Mouse (Mus musculus) MN1 (cell line): ENCODE data around the gene Psmb11.
"Not testable (repeated sequence)": the region's sequence is repeated elsewhere in the genome, so short reads cannot be mapped to it uniquely, and the experiment has no call there.

ENCODE experiments used
- DNase-seq: peaks from one replicate; pipeline ENCODE4 v3.0.0-alpha.2; 2016; ENCODE audit warnings: low spot score

Gene Psmb11

DNA sequence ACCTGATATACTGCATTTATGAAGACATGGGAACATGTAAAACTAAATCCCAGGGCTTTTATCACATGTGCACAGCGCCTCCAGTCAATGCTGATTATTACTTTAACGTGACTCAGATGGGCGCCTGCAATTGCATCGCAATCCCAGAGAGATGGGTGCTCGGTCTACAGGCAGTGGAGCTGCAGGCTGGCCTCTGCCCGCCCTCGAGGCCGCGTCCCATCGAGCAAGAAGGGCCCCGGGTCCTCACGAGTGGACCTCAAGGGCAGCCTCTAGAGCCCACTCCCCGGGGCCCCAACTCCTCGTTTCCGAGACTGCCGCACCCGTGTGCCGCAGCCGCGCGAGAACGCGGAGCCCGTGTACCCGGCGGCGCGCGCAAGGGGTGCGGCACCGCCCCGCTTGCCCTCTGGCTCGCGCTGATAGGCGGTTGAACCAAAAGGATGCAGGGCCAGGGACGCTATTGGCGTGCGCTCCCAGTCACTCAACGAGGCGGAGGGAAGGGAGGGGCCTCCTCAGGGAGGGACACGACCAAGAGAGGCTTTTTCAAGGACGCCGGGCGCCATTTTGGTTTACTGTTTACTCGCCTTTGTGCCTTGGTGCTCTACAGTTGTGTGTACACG, 18.1 kb upstream of the Psmb11 start:
- DNase-seq, result peak; percentile 97

DNA sequence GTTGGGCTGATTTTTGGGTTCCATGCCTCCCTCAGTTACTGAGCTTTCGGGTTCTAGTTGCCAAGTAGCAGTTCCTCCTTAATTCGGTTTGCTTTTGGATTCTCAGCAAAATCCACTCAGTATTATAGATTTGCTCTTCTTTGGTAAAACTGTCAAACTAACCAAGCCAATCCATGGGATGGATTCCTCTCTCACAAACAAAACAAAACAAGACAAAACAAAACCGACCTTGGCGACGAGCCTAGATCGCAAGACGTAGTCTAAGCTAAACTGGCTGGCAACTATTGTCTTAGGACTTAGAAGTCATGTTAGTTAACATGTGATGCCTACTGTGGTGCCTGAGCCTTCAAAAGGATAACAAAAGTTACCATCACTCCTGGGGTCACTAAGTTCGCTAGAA, 17.5 kb upstream of the Psmb11 start:
- DNase-seq, result no peak

DNA sequence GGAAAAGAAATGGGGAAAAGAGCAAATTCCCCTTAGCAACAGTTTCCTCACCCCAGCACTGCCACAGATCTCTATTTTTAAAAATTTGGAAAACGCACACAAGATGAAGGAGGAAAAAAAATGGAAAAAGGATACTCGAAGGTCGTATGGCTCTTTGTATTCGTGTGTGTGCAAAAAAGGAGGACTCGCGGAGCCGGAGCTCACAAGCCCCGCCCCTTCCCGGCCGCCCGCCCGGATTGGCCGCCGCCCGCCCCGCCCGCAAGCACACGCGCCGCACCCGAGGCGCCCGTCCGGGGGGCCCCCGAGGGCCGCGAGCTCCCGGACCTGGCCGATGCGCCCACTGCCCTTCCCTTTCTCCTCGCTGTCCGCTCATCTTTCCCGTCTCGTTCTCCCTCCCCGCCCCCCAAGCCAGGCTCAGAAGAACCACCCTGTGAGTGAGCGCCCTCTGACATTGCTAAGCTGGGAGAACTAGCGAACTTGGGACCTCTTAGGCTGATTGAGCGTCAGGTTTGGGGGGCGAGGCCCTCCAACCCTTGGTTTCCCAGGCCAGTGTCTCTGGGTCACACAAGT, 15.4 kb upstream of the Psmb11 start, which contains the start of gene 4931414P19Rik:
Gene 4931414P19Rik, minus strand, starts transcription at position 242 of the 570 bp plus-strand sequence.
- DNase-seq, result peak; percentile 69

DNA sequence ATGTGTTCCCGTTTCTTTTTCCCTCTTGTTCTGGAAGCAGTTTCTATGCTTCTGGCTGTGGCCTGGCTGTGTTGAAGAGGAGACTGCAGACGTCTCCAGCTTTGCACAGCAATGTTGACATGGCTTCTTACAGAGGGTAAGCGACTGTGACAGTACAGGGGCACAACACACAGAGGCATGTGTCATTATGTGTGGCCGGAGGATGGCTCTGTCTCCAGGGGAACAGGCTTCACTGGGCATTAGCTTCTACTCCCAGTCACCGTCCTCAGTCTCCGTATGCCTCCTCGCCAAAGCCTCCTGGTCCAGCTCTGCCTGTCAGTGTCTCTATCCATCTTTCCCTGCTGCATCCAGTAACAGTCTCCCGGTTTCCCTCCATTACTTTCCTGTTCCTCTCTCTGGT, 14.0 kb upstream of the Psmb11 start:
- DNase-seq, result no peak

DNA sequence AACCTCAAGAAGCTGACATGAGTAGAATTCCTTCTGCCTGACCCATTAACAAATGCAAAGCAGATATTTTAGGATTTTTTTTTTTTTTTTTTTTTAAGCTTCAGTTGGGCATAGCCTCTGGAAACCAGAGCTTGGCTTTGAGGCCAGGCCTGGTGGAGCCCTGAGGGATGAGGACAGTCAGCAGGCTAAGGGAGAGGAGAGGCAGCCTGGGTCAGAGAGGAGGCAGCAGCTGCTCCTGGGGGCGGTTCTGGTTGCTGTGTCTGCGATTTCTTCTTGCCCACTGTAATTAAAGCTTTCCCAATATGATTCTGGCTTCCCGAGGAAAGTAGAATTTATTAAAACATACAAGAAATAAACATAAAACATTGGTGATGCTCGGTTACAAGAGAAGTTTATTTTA, 12.0 kb upstream of the Psmb11 start:
- no peak for DNase-seq

DNA sequence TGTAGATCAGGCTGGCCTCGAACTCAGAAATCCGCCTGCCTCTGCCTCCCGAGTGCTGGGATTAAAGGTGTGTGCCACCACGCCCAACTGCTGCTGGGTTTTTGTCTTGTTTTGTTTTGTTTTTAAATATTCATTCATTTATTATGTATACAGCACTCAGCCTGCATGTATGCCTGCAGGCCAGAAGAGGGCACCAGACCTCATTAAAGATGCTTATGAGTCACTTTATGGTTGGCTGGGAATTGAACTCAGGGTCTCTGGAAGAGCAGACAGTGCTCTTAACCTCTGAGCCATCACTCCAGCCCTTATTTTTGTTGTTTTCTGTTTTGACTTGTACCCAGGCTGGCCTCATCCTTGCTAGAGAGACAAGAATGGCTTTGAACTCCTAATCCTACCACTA, 11.3 kb upstream of the Psmb11 start:
- peak; percentile 30 for DNase-seq

DNA sequence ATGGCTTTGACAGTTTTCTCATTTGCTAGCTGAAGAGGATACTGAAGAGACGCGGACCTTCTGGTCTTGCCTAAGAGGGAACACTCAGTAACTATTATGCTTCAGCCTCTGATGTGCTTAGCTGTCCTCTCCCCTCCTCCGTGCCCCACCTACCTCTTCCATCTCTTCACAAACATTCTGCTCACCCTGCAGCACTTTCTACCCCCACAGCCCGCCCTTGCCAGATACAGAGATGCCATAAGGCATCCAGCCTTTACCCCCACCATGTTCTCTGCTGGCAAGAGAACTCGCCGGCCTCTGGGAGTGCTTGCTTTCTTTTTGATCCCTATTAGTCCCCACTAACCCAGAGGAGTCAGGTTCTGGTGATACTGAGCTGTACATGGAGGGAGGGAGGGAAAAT, 10.6 kb upstream of the Psmb11 start:
- no peak for DNase-seq

DNA sequence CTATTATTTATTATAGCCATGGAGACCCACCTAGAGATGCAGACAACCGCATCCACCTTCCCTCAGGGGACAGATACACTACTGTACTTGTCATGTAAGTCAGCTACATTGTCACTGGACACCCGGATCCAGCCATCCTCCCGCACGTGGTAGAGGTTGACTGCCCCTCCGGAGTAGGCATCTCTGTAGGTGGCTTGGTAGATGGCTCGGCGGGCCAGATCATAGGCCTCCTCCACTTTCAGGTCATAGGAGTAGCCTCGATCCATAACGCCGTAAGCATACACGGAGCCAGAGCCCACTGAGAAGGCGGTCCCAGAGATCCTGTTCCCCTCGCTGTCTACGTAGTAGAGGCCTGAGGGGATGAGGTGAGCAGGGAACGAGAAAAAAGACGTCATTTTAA, 7.1 kb upstream of the Psmb11 start:
- DNase-seq, result not testable (repeated sequence)

DNA sequence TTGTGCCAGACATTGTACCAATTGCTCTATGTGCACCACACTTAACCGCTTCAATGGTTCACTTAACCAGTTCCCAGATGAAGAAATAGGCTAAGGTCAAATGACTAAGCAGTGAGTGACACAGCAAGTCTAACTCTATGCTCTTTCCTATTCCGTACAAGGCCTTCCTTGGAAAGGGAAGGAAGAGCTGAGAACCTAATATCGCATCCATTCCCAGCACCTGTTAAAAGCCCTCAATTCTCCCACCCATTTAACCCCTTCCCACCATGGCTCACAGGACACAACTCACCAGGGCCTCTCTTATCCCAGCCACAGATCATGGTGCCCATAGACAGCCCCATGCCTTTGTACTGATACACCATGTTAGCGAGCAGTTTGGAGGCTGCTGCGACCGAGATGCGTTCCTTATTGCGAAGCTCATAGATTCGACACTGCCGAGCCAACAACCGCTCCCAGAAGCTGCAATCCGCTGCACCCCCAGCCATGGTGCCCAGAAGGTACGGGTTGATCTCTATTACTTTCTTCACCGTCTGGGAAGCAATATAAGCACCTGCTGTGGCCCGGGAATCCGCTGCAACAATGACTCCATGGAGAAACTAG, 4.9 kb upstream of the Psmb11 start:
- no peak for DNase-seq

DNA sequence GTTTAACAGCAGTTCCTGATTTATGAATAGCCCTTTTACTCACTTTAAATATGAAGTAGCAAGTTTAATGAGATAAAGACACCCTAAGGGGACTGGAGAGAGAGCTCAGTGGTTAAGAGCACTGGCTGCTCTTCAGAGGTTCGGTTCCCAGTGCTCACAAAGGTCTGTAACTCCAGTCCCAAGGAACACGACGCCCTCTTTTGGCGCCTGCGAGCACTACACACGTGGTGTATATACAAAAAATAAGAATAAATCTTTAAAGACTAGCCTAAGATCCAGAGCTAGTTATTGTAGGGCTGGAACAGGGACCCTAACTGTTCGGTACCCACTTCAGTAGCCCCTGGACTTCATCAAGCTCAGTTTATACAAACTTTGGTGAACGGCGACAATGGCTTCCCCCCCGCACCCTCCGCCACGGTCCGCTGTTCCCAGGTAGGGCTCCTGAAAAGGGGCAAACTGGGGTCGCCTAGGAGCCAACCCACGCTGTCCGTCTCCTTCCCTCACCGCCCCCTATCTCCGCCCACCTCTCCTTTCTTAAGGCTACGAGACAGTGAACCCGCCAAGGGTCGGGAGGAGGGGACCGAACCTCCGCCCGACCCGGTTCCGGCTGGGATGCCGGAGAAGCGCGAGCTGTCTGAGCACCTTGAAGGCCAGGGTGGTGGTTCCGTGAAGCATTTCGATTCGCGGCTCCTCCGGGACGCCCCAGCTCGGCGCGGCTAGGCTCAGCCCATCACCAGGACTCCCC, 3.9 kb upstream of the Psmb11 start:
- DNase-seq, result peak; percentile 36

DNA sequence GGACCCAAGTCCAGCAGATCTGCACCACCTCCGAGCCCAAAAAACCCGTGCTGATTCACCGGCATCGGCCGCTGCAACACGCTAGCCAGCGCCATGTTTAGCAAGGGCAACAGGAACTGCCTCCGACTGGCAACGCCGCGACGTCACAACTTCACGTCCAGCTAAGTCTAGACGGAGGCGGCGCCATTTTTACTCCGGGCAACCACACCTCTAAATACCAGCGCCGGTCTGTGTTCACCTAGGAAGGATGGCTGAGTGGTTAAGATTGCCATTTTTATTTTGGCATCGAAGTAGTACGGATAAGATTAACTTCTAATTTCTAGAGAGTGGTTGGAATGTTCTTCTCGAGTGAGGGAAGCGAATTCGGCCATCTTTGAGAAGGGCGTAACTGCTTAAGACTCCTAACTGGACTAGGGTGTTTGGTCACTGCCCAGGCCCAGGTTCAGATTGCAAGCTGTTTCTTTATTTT, 3.3 kb upstream of the Psmb11 start, which contains the start of gene Psmb5:
Gene Psmb5, minus strand, starts transcription at position 126 of the 469 bp plus-strand sequence.
- DNase-seq, result peak; percentile 92

DNA sequence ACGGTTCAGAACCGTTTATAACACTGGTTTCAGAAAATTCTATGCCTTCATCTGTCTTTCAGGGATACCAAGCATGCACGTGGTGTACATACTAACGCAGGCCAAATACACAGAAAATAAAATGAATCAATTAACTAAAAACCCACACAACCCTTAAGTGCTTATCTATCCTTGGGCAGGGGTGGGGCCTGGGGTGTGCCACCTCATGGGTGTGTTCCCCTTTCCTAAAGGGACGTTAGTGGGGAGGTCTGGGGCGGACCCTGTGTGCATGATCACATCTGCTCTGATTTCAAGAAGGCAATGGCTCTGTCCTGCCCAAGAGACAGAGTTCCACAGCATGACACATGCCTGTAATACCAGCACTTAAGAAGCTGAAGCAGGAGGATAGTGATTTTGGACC, 2.1 kb downstream of the Psmb11 start:
- no peak for DNase-seq

DNA sequence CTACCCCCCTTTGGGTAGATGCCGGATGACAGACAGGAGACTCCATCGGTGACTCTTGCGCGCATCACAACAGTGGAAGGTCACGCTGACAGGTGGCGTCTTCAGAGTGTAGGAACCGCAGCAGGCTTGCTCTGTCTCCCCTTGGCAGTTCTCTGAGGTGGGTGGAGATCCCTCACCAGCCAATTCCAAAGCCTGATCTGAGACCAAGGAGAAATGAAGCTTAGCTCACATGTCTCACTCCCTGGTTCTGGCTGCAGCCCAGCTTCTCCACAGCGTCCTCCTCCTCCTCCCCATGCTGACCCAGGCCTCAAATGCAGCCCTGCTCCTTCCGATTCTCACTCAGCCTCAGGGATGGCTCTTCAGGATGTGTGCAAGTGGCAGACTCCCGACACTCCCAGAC, 3.7 kb downstream of the Psmb11 start:
- DNase-seq, result no peak

DNA sequence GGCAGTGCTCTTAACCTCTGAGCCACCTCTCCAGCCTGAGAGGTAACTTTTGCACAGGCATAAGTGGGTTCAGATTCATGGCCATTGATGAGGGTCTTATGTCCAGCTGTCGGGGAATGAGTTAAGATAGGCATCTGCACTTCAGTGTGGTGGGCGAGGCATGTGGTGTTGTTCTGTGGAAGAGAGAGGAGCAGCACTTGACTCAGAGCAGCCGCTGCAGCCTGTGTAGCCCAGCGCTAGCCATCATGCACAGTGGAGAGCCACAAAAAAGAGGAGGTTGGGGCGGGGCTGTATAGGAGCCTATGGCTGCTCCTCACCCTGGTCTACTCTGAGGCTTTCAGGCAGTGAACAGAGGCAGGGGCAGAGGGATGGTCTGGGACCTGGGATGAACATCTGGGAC, 6.9 kb downstream of the Psmb11 start:
- no peak for DNase-seq

DNA sequence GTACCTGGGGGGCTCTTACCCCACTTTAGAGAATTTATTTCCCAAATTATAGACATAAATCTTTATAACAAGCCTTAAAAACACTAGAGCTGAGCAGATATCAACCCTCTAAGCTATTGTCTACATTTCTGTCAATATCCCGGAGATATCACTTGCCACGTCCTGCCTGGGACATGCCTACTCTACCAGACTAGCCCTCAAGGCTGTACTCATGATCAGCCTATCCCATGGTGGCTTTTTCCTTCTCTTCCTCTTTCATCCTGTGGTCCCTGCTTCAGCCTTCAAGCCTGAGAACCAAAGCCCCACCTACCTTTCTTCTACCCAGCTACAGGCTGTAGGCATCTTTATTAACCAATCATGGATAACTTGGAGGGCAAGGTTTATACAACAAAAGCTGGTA, 8.6 kb downstream of the Psmb11 start:
- no peak for DNase-seq

DNA sequence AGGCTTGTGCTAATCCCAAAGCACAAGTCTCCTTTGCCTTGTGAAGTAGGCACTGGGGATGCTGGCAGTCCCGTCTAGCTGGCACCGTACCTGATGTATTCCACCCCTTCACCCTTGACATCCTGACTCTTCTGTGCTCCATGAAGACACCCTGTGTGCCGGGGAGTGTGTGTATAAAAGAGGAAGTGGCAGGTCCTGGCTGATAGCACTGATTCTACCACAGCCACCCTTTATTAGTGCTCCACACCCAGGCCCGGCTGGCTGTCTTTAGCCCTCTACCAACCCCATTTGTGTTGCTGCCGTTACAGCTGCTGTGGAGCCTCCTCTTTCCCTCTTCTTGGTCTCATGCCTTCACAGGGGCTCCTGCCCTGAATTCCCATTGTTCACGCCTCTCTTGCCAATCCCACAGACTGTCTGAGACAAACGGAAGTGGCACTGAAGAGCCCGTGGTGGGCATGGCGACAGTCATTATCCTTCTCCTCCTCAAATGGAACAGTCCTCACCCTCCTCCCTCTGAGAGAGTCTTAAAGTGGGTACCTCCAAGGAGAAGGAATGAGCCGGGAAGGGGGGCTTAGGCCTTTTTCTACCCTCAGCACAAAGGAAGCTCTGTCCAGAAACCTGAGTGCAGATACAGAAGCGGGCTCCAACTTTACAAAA, 9.5 kb downstream of the Psmb11 start:
- DNase-seq, result no peak

DNA sequence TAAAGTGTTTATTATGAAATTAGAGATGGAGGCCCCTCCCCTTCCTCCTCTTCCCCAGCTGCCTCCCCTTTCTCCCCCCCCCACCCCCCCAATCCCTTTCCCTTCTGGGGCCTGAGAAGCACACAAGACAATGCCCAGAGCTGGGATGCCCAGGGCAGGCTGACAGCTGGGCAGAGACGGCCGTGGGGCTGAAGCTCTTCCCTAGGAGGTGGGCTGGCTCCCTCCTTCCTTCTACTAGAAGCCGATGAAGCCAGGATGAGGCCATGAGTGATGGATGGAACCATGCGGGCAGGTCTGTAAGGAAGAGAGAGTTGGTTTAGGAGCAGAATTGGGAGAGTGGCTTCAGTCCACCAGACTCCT, 10.0 kb downstream of the Psmb11 start:
- no peak for DNase-seq

DNA sequence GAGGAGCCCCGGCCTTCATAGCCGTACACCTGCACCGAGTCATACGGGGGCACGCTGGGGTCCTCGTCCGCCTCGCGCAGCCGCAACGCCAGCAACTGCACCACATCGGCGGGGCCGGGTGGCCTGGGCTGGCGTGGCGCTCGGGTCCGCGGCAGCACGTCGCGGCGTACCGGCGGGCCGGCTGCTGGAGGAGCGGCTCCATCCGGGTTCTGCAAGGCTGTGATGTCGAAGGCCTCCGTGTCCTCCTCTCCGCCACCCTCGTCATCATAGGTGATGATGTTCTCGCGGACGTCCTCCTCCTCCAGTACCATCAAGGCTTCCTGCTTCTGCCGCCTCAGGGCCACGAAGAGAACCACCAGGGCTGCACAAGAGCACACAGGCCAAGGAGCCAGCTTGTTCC, 11.0 kb downstream of the Psmb11 start:
- no peak for DNase-seq

DNA sequence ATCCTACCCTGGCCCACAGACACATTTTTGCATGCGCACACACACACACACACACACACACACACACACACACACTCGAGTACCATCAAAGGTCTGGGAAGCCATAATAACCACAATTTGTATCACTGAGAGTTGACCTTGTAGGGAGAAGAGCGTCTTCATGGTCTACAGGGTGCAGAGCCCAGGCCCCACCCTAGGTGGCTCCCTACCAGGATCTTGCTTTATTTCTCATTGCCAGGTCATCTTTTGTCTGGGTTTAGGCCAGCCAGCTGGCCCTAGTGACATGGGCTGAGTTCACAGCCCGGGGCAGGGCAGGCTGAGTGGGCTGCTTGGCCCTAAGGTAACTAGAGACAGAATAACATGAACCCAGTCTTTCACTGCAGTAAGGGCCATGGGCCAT, 12.9 kb downstream of the Psmb11 start:
- DNase-seq, result peak; percentile 27

DNA sequence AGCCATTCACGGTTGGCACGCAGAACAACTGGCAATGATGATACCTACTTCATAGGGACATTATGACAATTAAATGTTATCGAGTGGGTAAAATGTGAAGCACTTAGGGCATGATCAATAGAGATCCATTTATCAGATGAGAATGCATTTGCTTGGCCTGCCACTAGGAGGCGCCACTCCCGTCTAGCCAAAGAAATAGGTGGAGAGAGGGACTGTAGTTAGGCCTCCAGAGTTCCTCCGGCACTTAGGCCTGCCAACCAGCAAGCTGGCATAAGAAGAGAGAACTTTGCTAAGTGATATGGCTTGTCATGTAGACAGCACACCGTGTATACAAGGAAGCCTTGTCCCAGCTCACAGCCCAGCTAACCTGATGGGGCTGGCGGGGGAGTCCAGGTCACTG, 15.7 kb downstream of the Psmb11 start:
- peak; percentile 44 for DNase-seq

DNA sequence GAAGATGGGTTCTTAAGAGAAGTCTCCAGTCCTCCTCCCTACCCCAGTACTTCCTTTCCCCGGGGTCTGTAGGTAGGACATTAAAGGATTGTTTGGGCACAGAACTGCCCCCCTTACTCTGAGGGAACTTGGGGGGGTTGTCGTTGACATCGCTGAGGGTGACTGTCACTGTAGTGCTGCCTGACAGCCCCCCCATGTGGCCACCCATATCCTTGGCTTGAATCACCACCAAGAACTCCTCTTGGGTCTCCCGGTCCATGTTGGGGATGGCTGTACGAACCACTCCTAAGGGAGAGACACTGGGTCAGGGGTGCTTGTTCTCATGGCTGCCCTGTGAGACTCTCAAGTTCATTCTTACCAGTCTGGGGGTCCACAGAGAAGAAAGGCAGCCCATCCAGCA, 17.0 kb downstream of the Psmb11 start:
- DNase-seq, result no peak

DNA sequence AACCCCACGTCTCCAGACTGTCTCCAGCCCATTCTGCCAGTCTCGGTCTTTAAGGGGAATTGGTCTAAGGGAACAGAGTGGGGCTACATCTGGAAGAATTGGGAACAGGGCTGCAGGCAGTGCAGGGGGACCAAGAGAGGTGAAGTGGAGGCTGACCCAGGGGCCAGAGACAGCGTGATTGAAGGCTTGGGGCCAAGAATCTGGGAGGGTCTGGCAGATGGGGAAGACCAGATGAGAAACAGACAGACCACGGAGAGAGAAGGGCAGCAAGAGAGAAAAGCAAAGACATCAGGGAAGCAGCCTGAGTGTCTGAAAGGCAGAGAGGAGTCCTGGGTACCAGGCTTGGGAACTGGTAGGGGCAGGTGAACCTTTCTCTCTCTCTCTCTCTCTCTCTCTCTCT, 18.9 kb downstream of the Psmb11 start:
- no peak for DNase-seq

DNA sequence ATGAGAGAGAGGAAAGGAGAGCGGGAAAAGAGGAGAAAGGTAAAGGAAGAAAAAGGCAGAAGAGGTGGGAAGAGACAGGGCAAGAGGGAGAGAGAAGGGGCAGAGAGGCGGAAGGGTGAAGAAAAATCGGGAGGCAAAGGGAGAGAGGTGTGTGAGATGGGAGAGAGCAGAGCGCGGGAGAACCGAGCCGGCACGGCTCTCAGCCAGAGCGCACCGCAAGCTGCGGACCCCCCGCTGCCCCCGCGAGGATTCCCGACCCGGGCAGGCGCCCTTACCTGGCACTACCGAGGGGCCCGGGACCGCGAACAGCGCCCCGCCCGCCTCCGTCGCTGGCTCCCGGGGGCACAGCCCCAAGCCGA, 19.7 kb downstream of the Psmb11 start, which contains the start of gene Gm17606:
Gene Gm17606, plus strand, starts transcription at position 7 of the 359 bp plus-strand sequence.
- DNase-seq, result no peak
